Mouse (Mus musculus) stomach, postnatal 0 days (tissue): ENCODE measurements around the gene Vcl. TPM values are rescaled to one million over a fixed set of nuclear protein-coding genes. Genes with fewer than 3 reads are reported as not detected.

Experiments
- ATAC-seq: fragments of 200-750 bp; cut with Nextera tagmentation; 2 replicates; pipeline ENCODE4 v1.8.0; 2017; ENCODE audit not compliant: low FRiP score, low TSS enrichment
- DNase-seq: peaks from one replicate; pipeline ENCODE4 v3.0.0-alpha.2; 2016; ENCODE audit warnings: low spot score
- H3K27ac ChIP-seq: fragments of 300-500 bp; sonication (generic); replicated peaks from 2 replicates; pipeline ENCODE4 v1.5.1; 2014; ENCODE audit warnings: mild to moderate bottlenecking, control low read depth
- H3K27me3 ChIP-seq: fragments of 300-500 bp; sonication (generic); 2 replicates; pipeline ENCODE4 v1.6.1; 2014; ENCODE audit warnings: low read length; ENCODE audit not compliant: control insufficient read depth, insufficient read depth
- H3K36me3 ChIP-seq: fragments of 300-500 bp; sonication (generic); 2 replicates; pipeline ENCODE4 v1.6.1; 2014; ENCODE audit warnings: low read length, mixed read lengths; ENCODE audit not compliant: control insufficient read depth, insufficient read depth
- H3K4me1 ChIP-seq: fragments of 300-500 bp; sonication (generic); replicated peaks from 2 replicates; pipeline ENCODE4 v1.6.1; 2014; ENCODE audit warnings: antibody characterized with exemption; ENCODE audit not compliant: control insufficient read depth, insufficient read depth
- H3K4me2 ChIP-seq: fragments of 300-500 bp; sonication (generic); replicated peaks from 2 replicates; pipeline ENCODE4 v1.6.1; 2014; ENCODE audit warnings: low read depth, mild to moderate bottlenecking, control low read depth, moderate library complexity
- H3K4me3 ChIP-seq: fragments of 300-500 bp; sonication (generic); 2 replicates; pipeline ENCODE4 v1.5.1; 2014; ENCODE audit warnings: low read depth, low read length, control low read depth
- H3K9ac ChIP-seq: fragments of 300-500 bp; sonication (generic); 2 replicates; pipeline ENCODE4 v1.6.1; 2014; ENCODE audit warnings: mild to moderate bottlenecking, low read length, control low read depth, mixed read lengths
- H3K9me3 ChIP-seq: fragments of 300-500 bp; sonication (generic); 2 replicates; pipeline ENCODE4 v1.6.1; 2016; ENCODE audit warnings: low read length; ENCODE audit not compliant: control insufficient read depth
- CTCF ChIP-seq: IDR thresholded peaks from 2 replicates; pipeline ENCODE4 v1.5.1; 2016; ENCODE audit warnings: antibody characterized with exemption, low read depth, mild to moderate bottlenecking, moderate library complexity
- EP300 ChIP-seq: optimal IDR thresholded peaks from 2 replicates; pipeline ENCODE3; 2016; ENCODE audit warnings: antibody characterized with exemption
- WGBS: fragments of 180-500 bp; shearing (Covaris S2); extraction: QIAGEN DNeasy Blood & Tissue Kit; methylation state at CpG from one replicate; pipeline ENCODE4 v1.1.7; 2014; 5-methylcytosine and 5-hydroxymethylcytosine counted together
- polyA plus RNA-seq: library from polyadenylated mRNA; unstranded; fragments of >200 nt; fragmentation: Nextera tagmentation; extraction: Ambion mirVana; gene quantifications from 2 replicates; pipeline ENCODE4 v1.2.1, GENCODE M21; 2015

Vcl gene
- polyA plus RNA-seq, 1 experiment from 2014 or later: 54.5 TPM

DNA sequence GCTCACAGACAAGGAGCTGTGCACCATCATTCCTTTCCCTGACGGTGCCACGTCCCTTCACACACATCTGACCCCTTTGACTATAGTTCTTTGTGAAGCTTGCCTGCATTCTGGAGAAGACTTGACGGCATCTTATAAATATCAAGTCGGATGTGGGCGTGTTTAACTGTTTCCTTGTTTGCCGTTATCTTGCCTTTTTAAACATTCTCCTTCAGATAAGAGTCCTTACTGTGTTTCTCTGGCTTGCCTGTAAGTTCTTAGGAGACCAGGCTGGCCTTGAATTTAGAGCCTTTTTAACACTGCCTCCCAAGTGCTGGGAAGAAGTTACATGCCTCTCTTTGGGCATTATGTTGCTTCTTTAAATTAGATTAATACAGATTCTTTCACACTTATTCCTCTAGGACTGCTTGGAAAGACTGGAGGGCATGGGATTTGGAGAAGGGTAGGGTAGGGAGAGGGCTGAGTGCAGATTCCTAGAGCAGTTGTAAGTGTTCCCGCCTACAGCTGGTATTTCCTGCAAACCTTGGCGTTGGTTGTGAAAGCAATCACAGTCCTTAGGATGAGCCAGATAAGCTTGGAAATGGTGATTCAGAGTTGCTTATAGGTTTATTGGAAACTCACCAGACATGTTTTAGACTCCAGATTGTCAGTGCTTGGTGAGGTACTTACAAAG is 136.4 kb downstream of the Vcl start:
- peaks cover 2% of the 10 kb centered on the region; the same call in 1 of the 2 replicates for H3K4me1 ChIP-seq
- ATAC-seq (0 out of 2 replicates have a peak, but pooled peaks have one; percentile 56), DNase-seq (no peak)
- no peaks in the 10 kb centered on the region for H3K36me3 ChIP-seq
- H3K4me3 ChIP-seq: no peak overlapping the region
- no peak overlapping the region for H3K9ac ChIP-seq
- 43% methylated on average over 8 of the region's 8 CpGs for WGBS
- no peaks in the 10 kb centered on the region for H3K9me3 ChIP-seq
- H3K4me2 ChIP-seq: no peak overlapping the region
- no peaks in the 10 kb centered on the region for H3K27me3 ChIP-seq
- TF ChIP-seq CTCF (no peak), EP300 (no peak)
- H3K27ac ChIP-seq: no peak overlapping the region

DNA sequence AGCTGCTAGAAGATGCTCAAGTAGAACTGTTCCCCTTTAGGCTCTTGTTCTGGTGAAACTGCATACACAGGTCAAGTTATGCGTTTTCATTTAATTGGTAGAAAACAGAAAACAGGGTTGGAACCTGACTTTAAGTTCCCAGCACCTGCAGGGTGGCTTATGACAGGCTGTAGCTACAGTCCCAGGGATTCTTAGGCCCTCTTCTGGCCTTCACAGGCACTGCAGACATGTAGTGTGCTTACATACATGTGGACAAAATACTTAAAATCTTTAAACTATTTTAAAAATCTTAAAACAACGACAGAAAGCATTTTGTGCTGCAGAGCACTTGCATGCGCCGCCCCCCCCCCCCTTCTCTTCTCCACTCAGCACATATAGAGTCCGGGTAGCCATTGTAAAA is 140.4 kb downstream of the Vcl start:
- TF ChIP-seq CTCF (peak; percentile 44), EP300 (no peak)
- Histone ChIP-seq H3K4me1 (peaks cover 2% of the 10 kb centered on the region; the same call in 1 of the 2 replicates), H3K9me3 (no peaks in the 10 kb centered on the region), H3K4me2 (no peak overlapping the region), H3K27me3 (no peaks in the 10 kb centered on the region), H3K27ac (no peak overlapping the region), H3K36me3 (no peaks in the 10 kb centered on the region), H3K4me3 (no peak overlapping the region), H3K9ac (no peak overlapping the region)
- ATAC-seq: no peak
- no peak for DNase-seq
- WGBS: 85% methylated on average over 5 of the region's 5 CpGs

DNA sequence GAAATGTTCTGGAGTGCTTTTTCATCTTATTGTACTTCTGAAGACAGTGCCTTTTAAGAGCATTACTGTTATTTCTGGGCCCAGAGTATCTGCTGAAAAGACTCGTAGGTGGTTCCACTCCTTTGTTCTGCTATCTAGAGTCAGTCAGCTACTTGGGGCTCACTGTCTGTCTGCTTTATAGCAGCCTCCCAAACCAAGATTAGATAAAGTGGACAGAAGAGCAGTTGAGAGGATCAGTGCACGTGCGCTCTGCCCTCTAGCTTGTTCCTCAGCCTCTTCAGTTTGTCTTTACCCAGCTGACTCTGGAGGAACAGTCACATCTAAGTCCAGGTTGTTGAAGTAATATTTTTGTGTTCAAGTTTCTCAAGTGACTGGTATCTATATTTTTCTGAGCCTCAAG is 144.8 kb downstream of the Vcl start:
- H3K9ac ChIP-seq: no peak overlapping the region
- H3K4me1 ChIP-seq: peaks cover 6% of the 10 kb centered on the region; the same call in 1 of the 2 replicates
- H3K27ac ChIP-seq: no peak overlapping the region
- no peak overlapping the region for H3K4me2 ChIP-seq
- DNase-seq (no peak), ATAC-seq (no peak)
- no peaks in the 10 kb centered on the region for H3K27me3 ChIP-seq
- H3K4me3 ChIP-seq: no peak overlapping the region
- 70% methylated on average over 3 of the region's 3 CpGs for WGBS
- TF ChIP-seq EP300 (no peak), CTCF (no peak)
- H3K36me3 ChIP-seq: no peaks in the 10 kb centered on the region
- no peaks in the 10 kb centered on the region for H3K9me3 ChIP-seq

DNA sequence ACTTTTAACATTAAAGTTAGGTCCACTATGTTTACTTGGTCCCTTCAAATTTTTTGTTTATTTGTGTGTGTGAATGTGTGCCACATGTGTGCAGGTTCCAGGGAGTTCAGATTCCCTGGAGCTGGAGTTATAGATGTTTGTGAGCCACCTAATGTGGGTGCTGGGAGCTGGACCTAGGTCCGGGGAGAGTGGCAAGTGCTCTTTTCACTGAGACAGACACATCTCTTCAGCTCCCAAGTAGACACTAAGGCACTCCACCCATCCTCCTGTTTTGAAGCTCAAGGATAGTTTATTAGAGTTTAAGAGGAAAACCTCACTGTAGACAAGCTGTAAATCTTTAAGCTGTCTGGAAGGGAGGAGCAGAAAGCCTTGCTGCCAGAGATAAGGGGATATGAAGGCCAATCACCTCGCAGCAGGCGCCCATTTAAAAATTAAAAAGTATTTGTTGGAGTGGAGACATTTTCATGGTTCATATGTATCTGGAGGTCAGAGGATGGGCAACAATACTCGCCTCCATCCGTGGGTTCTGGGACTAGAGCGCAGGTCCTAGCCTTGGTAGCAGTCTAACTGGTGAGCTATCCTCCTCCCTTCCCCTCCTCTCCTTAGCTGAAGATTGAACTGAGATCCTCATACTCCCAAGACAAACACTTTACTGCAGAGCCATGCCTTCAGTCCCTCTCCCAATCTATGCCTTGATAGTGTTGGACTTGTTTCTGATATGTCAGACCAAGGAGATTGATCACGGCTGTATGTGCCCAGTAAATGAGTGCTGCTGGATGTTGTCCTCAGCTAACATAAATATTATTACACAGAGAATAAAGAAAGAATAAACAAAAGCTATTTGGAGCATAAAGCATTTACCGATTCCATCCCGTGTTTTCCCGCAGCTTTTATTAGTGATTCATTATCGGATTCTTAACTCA is 145.5 kb downstream of the Vcl start:
- Histone ChIP-seq H3K27ac (peak overlapping the region; percentile 89; the same call in 1 of the 2 replicates), H3K4me3 (peak overlapping the region; percentile 60), H3K27me3 (no peaks in the 10 kb centered on the region), H3K36me3 (no peaks in the 10 kb centered on the region), H3K4me2 (peak overlapping the region; percentile 86), H3K9me3 (no peaks in the 10 kb centered on the region), H3K9ac (no peak overlapping the region), H3K4me1 (peaks cover 6% of the 10 kb centered on the region; the same call in 1 of the 2 replicates)
- no peak for DNase-seq
- ATAC-seq: no peak
- no peak for TF ChIP-seq CTCF
- no peak for TF ChIP-seq EP300
- whole genome bisulfite sequencing: 33% methylated on average over 11 of the region's 11 CpGs

DNA sequence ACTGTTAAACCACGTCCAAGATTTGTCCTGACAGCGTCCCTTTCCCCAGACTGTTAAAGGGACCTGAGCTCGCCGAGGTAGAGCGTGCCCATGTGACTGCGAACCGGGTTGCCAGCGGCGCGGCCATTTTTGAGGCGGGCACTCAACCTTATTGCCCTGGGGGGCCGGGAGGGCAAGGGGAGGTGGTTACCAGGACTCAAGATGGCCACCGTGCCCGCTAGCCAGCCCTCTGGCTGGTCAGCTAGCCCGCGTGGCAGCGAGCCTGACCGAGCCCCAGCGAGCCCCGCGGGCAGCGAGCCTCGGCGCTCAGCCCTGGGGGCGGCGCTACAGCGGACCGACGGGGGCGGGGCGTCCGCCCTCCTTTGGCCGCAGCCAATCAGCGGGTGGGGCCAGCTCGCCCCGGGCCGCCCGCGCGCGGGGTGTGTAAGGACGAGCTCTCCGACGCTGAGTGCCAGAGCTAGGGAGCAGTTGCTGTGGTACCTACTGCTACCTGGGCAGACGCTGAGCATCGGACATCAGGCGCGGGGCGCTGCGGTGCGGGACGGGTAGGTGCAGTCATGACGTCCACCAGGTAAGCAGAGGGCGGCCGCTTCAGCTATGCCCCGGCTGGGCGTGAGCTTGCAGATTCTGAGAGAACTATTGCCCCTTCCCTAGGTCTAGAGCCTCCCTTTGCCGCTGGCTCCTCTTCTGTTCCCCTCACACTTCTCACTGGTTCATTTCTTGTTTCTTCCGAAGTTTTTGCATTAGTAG is 146.7 kb downstream of the Vcl start:
- H3K27ac ChIP-seq: peak overlapping the region; percentile 89
- H3K36me3 ChIP-seq: no peaks in the 10 kb centered on the region
- DNase-seq: peak; percentile 94
- no peaks in the 10 kb centered on the region for H3K27me3 ChIP-seq
- peak; percentile 99 for ATAC-seq
- H3K4me3 ChIP-seq: peak overlapping the region; percentile 60
- WGBS: under 1% methylated on average over 55 of the region's 59 CpGs
- TF ChIP-seq CTCF (peak; percentile 22; the same call in 1 of the 2 replicates), EP300 (no peak)
- H3K4me2 ChIP-seq: peak overlapping the region; percentile 86
- no peaks in the 10 kb centered on the region for H3K9me3 ChIP-seq
- peak overlapping the region; percentile 71 for H3K9ac ChIP-seq
- H3K4me1 ChIP-seq: peaks cover 6% of the 10 kb centered on the region; the same call in 1 of the 2 replicates
